Mouse (Mus musculus) liver, adult 2 months (tissue): Measurements from ENCODE around the gene Lpcat1. TPM values are rescaled to one million over a fixed set of nuclear protein-coding genes. Genes with fewer than 3 reads are reported as not detected.

Experiments used
- DNase-seq: peaks from one replicate; pipeline ENCODE4 v3.0.0-alpha.2; 2011; ENCODE audit warnings: low read depth, low spot score; ENCODE audit errors: extremely low read depth
- H3K27ac ChIP-seq: fragments of 200-500 bp; replicated peaks from 2 replicates; pipeline ENCODE4 v1.5.1; 2012; ENCODE audit warnings: low read depth, mild to moderate bottlenecking, control low read depth, inconsistent platforms, low read length; ENCODE audit not compliant: insufficient read depth
- H3K27me3 ChIP-seq: fragments of 200-500 bp; 2 replicates; pipeline ENCODE4 v1.6.1; 2012; ENCODE audit warnings: mild to moderate bottlenecking, moderate library complexity, low read length, inconsistent platforms; ENCODE audit not compliant: control insufficient read depth, insufficient read depth
- H3K36me3 ChIP-seq: fragments of 200-500 bp; 2 replicates; pipeline ENCODE4 v1.6.1; 2012; ENCODE audit warnings: low read length, inconsistent platforms; ENCODE audit not compliant: control insufficient read depth, insufficient read depth
- H3K4me1 ChIP-seq: fragments of 200-500 bp; 2 replicates; pipeline ENCODE4 v1.6.1; 2011; ENCODE audit warnings: low read length; ENCODE audit not compliant: control insufficient read depth, insufficient read depth
- H3K4me3 ChIP-seq: fragments of 200-500 bp; 2 replicates; pipeline ENCODE4 v1.5.1; 2011; ENCODE audit warnings: low read depth, mild to moderate bottlenecking, control low read depth, low read length, moderate library complexity; ENCODE audit not compliant: insufficient read depth
- H3K79me2 ChIP-seq: fragments of 200-500 bp; 2 replicates; pipeline ENCODE4 v1.6.1; 2012; ENCODE audit warnings: inconsistent platforms, mild to moderate bottlenecking, low read length, moderate library complexity; ENCODE audit not compliant: control insufficient read depth, insufficient read depth
- H3K9ac ChIP-seq: fragments of 200-500 bp; 2 replicates; pipeline ENCODE4 v1.6.1; 2012; ENCODE audit warnings: low read depth, mild to moderate bottlenecking, control low read depth, inconsistent platforms, low read length
- CTCF ChIP-seq: fragments of 200-500 bp; IDR thresholded peaks from 2 replicates; pipeline ENCODE4 v1.5.1; 2011; ENCODE audit warnings: low read depth, low read length, control low read depth
- POLR2A ChIP-seq: fragments of 200-500 bp; IDR thresholded peaks from 2 replicates; pipeline ENCODE4 v1.6.1; 2011; ENCODE audit warnings: low read length, control low read depth; ENCODE audit not compliant: insufficient read depth; ENCODE audit errors: extremely low read depth
- WGBS: fragments of 180-500 bp; shearing (Covaris S2); methylation state at CpG from one replicate; pipeline ENCODE4 v1.1.7; 2018; 5-methylcytosine and 5-hydroxymethylcytosine counted together
- polyA plus RNA-seq: library from polyadenylated mRNA; depleted of rRNA; stranded (reverse); fragments of >200 nt; gene quantifications from 2 replicates; pipeline ENCODE4 v1.2.3, GENCODE M21; 2012
- total RNA-seq: library from RNA; depleted of rRNA; stranded (reverse); fragments of >200 nt; gene quantifications from 2 replicates; pipeline ENCODE4 v1.2.3, GENCODE M21; 2014

Lpcat1 gene
- total and polyA plus RNA-seq, 2 experiments = 2.2 to 2.8 TPM

- no peaks in the 10 kb centered on the region for H3K4me1 ChIP-seq
- DNase-seq = no peak
- 83% methylated on average over 5 of the region's 5 CpGs for WGBS
- TF ChIP-seq POLR2A = no peak
- TF ChIP-seq CTCF = no peak
- H3K27me3 ChIP-seq = no peaks in the 10 kb centered on the region
- no peaks in the 10 kb centered on the region for H3K79me2 ChIP-seq
- no peak overlapping the region for H3K4me3 ChIP-seq
- no peaks in the 10 kb centered on the region for H3K36me3 ChIP-seq
- no peak overlapping the region for H3K9ac ChIP-seq
- H3K27ac ChIP-seq = no peak overlapping the region
These were observed 8.3 kb upstream of the Lpcat1 start for GRCm38 (mm10) chr13:73458719-73459118.

GRCm38 (mm10) chr13:73459189-73459850 lies 7.7 kb upstream of the Lpcat1 start:
- DNase-seq = no peak
- Histone ChIP-seq H3K79me2 (no peaks in the 10 kb centered on the region), H3K9ac (no peak overlapping the region), H3K36me3 (no peaks in the 10 kb centered on the region), H3K27me3 (no peaks in the 10 kb centered on the region), H3K4me1 (no peaks in the 10 kb centered on the region), H3K4me3 (no peak overlapping the region), H3K27ac (no peak overlapping the region)
- TF ChIP-seq CTCF (no peak), POLR2A (no peak)
- WGBS = 63% methylated on average over 7 of the region's 7 CpGs

- TF ChIP-seq POLR2A (no peak), CTCF (no peak)
- Histone ChIP-seq H3K27me3 (no peaks in the 10 kb centered on the region), H3K4me3 (no peak overlapping the region), H3K27ac (no peak overlapping the region), H3K36me3 (no peaks in the 10 kb centered on the region), H3K79me2 (no peaks in the 10 kb centered on the region), H3K4me1 (no peaks in the 10 kb centered on the region), H3K9ac (no peak overlapping the region)
- DNase-seq = peak; percentile 7
These were observed 5.4 kb upstream of the Lpcat1 start for GRCm38 (mm10) chr13:73461551-73461950.

GRCm38 (mm10) chr13:73465156-73465555 lies 1.8 kb upstream of the Lpcat1 start:
- no peaks in the 10 kb centered on the region for H3K36me3 ChIP-seq
- DNase-seq = no peak
- no peaks in the 10 kb centered on the region for H3K27me3 ChIP-seq
- H3K4me1 ChIP-seq = peaks cover 2% of the 10 kb centered on the region; the same call in 1 of the 2 replicates
- TF ChIP-seq CTCF (no peak), POLR2A (no peak)
- H3K9ac ChIP-seq = no peak overlapping the region
- no peak overlapping the region for H3K27ac ChIP-seq
- H3K4me3 ChIP-seq = no peak overlapping the region
- no peaks in the 10 kb centered on the region for H3K79me2 ChIP-seq
- WGBS = 73% methylated on average over 2 of the region's 2 CpGs

GRCm38 (mm10) chr13:73466411-73466810 lies 586 bp upstream of the Lpcat1 start:
- no peaks in the 10 kb centered on the region for H3K79me2 ChIP-seq
- H3K4me3 ChIP-seq = no peak overlapping the region
- peaks cover 2% of the 10 kb centered on the region; the same call in 1 of the 2 replicates for H3K4me1 ChIP-seq
- TF ChIP-seq POLR2A (no peak), CTCF (no peak)
- DNase-seq = peak; percentile 23
- 0 out of 2 replicates have a peak overlapping the region, but pooled peaks have one; percentile 35 for H3K27ac ChIP-seq
- H3K9ac ChIP-seq = no peak overlapping the region
- no peaks in the 10 kb centered on the region for H3K27me3 ChIP-seq
- H3K36me3 ChIP-seq = no peaks in the 10 kb centered on the region
- 87% methylated on average over 3 of the region's 3 CpGs for WGBS

- Histone ChIP-seq H3K27ac (peak overlapping the region; percentile 8; the same call in 1 of the 2 replicates), H3K4me3 (peak overlapping the region; percentile 75), H3K4me1 (peaks cover 2% of the 10 kb centered on the region; the same call in 1 of the 2 replicates), H3K9ac (peak overlapping the region; percentile 79), H3K27me3 (no peaks in the 10 kb centered on the region), H3K36me3 (no peaks in the 10 kb centered on the region), H3K79me2 (no peaks in the 10 kb centered on the region)
- 10% methylated on average over 52 of the region's 53 CpGs for WGBS
- no peak for DNase-seq
- TF ChIP-seq CTCF (no peak), POLR2A (no peak)
These were observed 632 bp downstream of the Lpcat1 start for GRCm38 (mm10) chr13:73467421-73468237.
